Mouse (Mus musculus) gastrocnemius, adult 8-10 months (tissue): ENCODE data around the gene Mycbp2. TPM values are rescaled to one million over a fixed set of nuclear protein-coding genes. Genes with fewer than 3 reads are reported as not detected.

Experiments
- DNase-seq, 2 experiments: peaks; one replicate each; pipeline ENCODE4 v3.0.0; 2022; ENCODE audit warnings: low spot score in 2 of 2
- total RNA-seq, 4 experiments: library from RNA; stranded (reverse); gene quantifications; 2 replicates each; pipeline ENCODE4 v1.2.4; 2022

Gene Mycbp2
- total RNA-seq, 4 experiments from 2014 or later: 22.6 to 41.3 (median 28.6) TPM

DNA sequence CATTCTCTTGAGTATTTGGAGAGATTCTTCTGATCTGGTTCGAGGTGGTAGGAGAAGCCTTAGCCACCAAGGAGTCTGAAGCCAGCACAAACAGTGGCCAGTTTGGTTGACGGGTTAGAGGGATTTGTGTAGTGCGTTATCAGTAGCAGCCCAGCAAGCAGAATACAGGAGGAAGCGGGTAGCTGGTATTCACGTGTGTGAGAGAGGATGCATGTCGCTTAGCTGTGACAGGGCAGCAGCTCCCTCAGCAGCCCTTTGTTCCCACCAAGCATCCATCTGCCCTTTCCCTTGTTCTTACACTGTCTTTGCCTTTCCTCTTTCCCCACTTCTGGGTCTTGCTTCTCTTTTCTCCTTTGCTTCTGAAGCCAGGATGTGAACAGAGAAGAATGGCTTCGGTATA is 271.4 kb downstream of the Mycbp2 start:
- DNase-seq: no peak

DNA sequence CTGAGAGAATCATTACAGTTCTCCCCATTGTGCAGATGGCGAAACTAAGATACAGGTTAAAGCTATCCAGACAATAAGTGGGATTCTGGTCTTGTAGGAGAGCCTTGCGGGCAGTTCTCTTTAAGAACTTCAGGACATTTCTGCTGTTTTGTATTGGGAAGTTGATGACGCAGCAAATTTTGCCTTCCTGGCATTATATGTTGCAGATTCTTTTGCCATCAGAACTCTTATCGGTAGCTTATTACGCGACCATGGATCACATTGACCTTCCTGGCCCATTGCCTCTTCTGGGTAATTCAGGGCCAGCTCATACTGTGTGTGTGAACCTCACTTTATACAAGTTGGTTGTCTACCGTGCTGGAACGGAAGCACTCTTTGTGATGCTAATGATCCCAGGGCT is 272.8 kb downstream of the Mycbp2 start:
- no peak for DNase-seq

DNA sequence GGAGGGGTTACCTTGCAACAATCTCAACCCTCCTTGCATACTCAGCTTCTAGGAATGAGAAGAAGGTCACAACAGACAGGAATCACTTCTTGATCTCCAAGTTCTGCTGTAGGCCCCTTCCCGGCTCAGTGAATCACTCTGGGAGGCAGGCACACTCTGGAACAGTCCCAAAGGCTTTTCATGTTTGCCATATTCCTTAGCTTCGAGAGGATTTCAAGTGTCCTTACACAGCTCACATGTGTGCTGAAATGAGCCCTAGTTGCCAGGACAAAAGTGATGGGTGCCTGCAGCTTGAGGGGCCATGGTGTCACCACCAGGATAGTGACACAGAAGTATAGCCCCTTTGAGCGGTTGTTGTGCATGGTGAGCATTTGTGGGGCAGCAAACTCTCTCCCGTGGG is 273.9 kb downstream of the Mycbp2 start:
- no peak for DNase-seq

DNA sequence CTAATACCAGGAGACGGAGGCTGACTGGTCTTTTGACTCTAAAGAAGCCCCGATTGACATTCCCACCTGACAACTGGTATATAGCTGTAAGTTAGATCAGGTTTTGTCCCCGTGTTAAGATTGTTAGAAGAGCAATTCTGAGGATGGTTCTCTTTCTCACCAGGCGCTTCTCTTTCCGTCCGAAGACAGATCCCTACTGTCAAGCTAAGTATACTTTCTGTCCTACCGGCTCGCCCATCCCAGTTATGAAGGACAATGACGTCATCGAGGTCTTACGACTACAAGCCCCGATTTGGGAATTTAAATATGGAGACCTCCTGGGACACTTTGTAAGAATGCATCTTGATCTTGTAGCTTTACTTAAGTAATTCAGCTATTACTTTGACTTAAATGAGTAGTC is 275.1 kb downstream of the Mycbp2 start:
- no peak for DNase-seq

DNA sequence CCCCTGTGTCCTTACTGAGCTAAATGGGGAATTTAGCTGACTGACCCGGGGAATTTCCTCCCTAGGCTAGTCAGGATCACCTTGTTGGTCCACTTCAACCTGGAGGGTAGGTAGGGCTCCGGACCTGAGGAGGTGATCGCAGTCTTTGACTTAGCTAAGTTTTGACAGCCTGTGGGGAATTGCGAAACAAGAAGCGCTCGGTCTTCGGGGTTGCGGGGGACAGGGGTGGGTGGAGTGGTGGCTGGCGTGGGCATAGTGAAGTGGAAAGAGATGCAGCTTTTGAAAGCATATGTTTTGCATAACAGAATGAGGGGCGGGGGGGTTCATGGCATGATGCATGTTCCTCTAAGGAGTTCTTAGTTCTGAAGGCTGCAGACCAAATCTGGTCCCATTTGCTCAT is 275.8 kb downstream of the Mycbp2 start:
- DNase-seq: no peak

DNA sequence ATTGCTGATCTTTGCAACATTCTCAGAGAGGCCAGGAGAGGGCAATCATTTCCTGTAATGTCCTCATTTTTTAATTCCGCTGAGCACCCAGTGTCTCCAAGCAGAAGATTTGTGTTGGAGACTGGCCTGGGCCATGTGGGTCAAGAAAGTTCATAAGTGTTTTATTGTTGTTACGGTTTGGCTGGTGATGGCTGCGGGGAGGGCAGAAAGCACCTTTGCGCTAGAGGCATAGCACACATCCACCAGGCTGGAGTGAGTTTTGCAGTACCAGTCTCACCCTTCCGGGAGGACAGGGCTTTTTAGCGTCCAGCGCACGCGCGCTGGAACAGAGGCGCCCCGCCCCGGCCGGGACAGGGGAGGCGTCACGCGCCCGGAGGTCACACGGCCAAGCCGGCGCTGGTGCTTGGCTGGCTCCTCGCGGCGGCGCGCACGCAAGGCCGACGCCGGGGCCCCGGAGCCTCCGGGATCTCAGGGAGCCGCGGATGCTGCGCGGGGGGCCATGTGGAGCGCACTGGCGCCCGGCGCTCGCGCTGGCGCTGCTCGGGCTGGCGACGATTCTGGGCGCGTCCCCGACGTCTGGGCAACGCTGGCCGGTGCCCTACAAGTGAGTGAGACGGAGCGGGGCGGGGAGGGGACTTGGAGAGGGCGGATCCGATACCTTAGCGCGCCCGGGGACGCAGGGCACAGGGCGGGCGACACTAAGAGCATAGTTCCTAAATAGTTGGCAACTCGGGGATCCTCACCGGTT is 276.6 kb downstream of the Mycbp2 start, which contains the start of gene Cln5:
Gene Cln5 (plus strand): TSS at position 353 of the 748 bp plus-strand sequence.
- peak; percentile 86 to 92 for DNase-seq

DNA sequence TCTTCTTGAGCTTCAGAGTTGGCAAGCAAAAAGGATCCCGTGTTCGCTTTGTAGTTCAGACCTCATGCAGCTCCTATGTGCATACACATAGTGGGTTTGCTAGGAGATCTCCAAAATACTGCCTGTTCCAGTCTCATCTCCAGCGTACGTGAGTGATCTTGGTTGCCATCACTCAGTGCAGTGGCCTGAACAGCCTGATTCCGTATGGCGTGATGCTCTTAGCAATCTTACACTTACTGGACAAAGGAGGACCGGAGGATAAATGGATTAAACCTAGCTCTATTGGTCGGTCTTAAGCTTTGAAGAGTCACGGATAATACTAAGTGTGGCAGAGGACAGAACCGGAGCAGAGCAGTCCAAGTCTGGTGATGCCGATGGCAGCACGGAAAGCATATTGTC is 277.1 kb downstream of the Mycbp2 start:
- no peak for DNase-seq

DNA sequence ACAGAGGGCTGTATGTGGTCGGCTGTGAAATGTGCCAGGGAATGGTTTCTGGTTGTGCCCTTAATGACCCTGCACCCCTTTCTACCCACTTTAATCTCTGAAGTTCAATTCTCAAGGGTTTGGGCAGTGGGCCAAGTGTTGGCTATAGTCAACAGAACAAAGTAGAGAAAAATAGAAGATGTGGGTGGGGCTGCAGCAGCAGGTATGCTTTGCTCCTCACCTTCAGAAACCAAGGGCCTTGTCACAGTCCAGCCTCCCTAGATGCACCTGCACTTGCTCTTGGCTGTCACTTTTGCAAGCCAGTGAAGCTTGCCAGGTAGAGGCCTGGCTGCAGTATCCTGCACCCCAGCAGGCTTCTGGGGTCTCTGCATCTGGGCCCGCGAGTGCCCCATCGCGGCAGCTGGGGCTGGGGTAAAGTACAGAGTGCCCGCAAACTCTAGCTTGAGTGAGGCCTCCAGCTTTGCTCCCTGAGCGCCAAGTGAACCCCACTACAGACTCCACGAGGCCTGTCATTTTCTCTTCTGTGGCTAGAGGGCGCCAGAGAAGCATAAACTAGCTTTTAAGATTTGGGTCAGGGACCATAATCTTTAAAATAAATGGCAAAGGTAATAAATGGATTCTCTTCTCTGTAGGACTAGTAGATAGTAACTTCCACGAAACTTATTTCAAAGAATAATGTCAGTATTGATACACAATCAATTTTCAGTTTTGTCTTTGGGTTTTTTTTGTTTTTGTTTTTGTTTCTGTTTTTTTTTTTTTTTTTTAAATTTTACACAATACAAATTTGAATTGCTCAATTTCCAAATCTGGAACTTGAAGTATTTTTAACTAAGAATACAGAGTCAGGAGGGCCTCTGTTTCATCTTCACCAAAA is 281.1 kb downstream of the Mycbp2 start:
- DNase-seq: peak; percentile 51 to 52

Other genes starting within 250 kb of the Mycbp2 start
- gene Fbxl3, start 247.2 kb downstream of the Mycbp2 start, total RNA-seq: 10 to 100 TPM; 45.5 to 56.2 (median 51.0) TPM
- under 1 TPM; 0.16 to 0.58 (median 0.19) TPM for gene Scel, start 166.5 kb upstream of the Mycbp2 start, total RNA-seq